Mouse (Mus musculus) spleen, adult 18-20 months (tissue): ENCODE data around the gene Ghrh.

Experiments
- DNase-seq, 2 experiments: peaks; one replicate each; pipeline ENCODE4 v3.0.0; 2022; ENCODE audit warnings: mixed read lengths in 2 of 2

The Ghrh gene

DNA sequence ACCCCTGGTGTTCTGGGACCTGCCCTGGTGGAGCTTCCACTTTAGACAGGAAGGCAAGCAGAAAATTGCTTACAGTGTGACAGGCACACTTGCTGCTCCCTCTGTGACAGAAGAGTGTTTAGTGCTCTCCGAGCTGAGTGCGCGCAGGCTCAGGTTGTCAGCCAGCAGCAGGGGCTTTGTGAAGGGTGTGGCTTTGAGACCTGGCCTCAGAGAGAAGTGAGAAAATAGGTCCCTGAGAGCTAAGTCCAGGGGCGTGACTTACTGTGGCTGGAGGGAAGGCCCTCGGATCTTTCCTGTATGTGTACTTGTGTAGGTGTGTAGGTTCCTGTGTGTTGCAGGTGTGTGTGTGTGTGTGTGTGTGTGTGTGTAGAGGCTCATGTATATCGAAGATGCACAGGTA lies 4.0 kb downstream of the Ghrh start:
- DNase-seq, result no peak

DNA sequence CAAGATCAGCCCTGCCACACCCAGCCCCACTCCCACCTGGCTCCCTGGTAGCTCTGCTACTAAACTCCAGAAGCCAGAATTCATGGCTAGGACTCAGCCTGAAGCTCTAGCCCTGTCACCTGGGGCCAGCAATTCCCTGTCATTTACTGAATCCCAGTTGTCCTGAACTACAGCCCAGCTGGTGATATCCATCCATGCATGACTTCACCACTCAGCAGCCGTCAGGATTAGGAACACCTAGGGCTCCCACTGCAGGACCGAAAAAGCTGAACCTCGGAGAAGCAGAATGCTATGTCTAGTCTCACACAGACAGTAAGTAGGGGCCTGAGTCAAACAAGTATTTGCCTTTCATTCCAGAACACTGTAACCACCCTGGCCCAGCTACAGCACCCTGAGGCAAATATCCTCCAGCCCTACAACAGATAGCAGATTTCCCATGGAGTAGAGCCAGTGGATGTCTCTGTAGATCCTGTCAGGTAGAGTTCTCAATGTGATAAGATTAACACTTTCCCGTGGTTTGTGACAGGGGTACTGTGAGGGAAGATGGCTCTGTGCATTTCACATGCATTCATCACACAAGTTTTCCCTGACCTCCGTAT lies 4.9 kb downstream of the Ghrh start:
- DNase-seq, result no peak

DNA sequence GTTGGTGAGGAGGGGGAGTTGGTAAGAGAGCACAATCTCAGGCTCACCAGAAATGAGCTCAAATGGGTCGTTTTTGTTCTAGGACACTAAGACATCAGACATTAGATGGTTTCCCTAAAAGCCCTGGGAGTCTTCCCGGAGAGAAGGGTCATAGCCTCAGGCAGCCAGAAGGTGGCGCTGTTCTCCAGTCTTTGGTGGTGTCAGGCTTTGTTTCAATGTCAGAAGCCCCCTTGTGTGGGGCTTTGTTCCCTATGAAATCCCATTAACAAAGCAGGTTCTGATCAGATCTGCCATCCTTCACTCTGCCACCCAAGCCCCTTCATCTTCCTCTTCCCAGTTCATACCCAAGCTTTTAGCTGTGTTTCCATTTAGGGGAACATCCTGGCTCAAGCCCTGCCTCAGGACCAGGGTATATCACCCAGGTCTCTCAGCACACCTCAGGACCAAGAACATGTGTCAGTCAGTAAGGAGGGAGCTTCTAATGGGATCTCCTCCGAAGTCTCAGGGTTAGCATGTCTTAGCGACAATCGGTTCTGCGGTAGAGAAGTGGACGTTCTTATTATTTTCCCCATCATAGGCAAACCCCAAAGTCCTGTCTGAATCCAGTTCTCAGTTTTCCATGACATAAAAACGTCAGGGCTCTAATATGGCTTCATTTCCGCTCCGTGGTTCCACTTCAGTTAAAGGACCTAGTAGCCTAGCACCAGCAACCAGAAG lies 5.6 kb downstream of the Ghrh start:
- DNase-seq, result peak; percentile 35 to 55

DNA sequence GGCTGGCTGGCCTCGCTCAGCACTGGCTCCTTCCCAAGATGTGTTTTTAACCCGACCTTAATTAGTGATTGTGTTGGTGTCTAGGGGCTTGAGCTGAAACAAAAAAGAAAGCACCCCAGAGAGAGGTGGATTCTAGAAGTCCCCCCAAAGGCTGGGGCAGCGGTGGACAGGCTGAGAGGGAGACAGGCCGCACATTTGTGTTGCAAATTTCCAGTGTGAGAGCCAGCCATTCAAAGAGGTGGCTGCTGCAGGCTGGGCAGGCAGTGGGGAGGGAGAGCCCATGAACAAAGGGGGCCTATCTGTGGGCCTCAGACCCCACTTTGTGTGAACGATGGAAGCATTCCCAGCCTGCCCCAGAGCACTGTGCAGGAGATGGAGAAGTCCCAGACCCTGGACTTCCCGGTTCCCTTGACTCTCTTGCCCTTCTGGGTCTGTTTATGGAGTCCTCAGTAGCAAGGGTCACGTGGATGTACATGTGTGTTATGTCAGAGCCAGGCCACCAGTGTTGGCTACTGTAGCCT lies 7.0 kb downstream of the Ghrh start:
- DNase-seq, result no peak

DNA sequence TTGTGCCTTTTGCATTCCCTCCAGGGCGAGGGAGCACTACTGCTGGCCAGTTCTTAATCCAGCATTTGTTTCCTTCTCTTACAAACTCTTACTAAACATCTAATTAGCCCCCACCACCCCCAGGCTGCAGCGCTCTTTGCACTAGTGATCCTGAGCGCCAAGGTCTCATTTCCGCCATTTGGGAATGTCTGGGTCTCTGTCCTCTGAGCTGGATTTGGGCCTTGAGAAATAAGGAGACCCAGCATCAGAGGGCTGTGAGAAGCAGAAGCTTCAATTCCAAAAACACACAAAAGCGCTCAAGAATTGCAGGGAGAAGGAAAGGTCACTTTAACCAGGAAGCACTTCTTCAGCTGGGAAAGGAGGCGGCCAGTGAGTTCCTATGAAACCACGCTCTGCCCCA lies 7.8 kb downstream of the Ghrh start:
- DNase-seq, result no peak

DNA sequence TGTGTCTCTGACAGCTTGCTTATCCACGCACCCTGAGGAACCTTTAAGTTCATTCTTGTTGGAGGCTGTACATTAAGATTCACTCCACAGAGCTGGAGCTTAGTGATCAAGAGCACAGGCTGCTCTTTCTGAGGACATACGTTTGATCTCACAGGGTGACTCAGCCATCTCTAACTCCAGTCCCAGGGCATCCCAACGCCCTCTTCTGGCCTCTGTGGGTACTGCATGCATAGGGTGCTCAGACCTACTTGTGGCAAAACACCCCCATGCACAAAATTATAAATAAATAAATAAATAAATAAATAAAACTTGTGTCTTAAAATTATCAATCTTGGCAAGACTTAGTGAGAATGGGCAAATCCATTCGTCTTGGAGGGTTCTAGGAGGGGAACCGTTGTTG lies 8.6 kb downstream of the Ghrh start:
- DNase-seq, result peak; percentile 15 to 42

DNA sequence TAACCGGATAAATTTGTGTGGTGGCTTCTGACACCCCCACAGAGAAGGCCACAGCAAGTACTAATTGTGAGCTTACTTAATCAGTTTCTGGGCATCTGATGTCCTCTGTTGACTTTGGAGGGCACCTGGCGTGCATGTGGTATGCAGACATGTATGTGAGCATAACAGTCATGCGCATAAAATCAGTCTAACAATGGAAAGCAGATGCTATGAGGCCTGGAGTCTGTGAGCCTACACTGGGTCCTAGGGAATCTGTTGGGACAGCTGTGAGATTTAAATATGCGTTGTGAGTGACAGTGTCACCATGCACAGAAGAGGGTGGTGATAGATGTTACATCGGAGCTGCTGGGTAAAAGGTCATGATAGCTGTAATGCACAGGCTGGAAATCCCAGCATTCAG lies 15.2 kb downstream of the Ghrh start:
- DNase-seq, result no peak

DNA sequence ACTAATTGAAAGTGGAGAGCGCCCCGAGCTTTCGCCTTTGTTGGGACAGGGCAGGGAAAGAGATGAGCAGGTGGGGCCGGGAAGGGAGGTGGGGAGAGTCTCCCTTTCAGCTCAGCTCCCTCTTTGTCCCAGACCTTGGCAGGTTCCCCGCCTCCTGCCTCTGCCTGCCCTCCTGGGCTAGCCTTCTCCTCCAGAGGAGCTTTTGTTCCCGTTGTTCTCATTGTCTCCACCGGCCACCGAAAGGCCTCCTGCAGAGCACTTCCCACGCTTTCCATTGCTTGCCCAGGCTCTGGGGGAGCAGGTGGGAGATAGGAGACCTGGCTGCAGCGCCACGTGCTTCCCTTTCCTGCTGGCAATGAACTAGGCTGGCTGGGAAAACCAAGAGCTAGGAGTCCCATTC lies 18.7 kb downstream of the Ghrh start:
- no peak for DNase-seq

DNA sequence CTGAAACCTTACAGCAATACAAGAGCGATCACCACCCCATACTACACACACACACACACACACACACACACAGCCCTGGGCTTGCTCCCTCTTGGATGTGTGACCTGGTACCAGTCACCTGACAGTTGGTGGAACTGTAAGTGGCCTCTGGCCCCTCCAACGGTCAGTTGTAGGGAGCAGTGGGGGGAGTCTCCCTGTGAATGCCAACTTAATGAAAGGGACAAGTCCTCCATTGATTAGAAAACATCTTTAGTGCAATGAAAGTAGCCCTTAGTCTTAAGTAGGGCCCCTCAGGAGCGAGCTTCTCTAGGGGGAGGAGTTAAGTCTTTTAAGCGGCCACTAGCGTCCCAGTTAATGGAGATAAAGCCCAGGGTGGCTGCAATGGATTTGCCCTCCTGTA lies 19.2 kb downstream of the Ghrh start:
- DNase-seq, result no peak

DNA sequence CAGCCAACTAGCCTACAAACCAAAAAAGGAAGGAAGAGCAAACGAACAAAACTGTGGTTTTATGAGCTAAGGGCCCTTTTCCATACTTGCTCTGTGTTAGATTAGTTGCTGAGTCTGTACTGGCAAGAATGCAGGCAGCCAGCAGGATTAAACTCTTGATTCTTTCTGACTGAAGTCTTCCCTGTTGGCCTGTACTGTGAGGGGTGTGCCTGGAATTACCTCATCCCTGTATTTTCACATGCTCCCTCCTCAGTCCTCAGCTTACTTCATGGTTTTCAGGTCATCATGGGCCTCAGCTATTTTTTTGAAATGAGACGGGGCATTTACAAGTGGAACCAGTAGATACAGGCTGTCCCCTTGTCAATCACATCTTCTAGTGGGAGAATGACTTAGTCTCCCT lies 22.1 kb downstream of the Ghrh start:
- no peak for DNase-seq

DNA sequence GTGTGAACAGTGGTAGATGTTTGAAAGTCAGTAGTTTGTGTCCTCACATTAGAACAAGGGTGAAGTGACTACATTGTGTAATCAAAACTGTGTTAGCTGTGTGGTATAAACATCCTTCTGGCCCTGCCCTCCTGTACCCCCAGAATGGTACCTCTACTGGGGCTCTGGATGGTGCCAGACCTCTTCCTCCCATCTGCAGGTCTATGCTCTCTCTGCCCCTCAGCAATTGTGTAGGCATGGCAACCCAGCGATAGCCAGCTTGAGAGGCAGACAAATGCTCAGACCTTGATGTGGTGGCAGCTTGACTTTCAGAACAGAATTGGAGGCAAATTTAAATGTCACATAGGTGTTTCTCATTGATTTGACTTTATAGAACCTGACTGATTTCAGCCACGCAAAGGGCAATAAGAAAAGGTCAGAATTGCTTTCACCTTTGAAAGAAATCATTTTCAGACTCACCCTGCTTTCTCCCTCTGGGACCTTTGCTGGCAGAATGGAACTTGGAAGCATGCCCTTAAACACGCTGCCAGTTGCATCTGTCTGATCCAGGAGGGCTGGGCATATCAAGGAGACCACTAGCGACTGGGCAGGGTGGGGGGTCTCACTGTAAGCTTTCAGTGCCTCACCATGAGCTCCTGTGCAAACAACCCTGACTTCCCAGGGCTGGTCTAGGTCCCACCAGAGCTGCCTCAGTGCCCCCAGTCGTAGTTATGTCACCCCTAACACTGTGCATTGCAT lies 25.1 kb downstream of the Ghrh start:
- DNase-seq, result no peak

DNA sequence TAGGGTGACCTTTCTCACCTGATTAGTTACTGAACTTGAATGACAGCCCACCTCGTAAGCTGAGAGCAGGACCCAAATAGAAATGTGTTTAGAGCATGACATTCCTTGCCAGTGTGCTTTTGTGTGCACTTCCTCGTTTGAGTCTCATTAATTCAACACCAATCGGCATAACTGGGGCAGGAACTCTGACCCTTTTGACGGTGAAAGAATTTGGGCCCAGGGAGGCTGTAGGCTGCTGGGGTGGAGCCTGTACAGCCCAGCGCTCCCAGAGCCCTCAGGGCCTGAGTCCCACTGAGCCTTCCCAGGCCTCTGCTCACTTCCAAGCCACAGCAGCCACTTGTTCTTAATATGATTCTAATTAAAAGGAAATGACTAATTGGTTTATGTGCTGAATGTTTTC lies 26.4 kb downstream of the Ghrh start:
- DNase-seq, result no peak

DNA sequence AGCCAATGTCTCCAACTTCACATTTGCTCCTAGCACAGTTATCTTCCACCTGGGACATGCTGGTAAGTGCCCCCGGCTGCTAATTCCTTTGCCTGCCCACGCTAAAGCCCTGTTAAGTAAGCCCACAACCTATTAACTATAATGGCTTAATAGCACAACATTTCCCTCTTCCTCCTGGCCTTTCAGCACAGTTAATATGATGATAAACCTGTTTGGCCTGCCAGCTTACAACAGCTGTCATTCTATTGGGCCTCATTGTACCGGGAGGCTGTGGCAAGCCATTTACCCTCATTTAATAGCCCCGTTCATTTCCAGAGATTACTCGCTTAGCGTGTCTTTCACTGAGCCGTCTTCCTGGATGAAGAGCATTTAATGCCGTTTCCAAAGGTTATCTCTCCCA lies 27.2 kb downstream of the Ghrh start:
- no peak for DNase-seq

DNA sequence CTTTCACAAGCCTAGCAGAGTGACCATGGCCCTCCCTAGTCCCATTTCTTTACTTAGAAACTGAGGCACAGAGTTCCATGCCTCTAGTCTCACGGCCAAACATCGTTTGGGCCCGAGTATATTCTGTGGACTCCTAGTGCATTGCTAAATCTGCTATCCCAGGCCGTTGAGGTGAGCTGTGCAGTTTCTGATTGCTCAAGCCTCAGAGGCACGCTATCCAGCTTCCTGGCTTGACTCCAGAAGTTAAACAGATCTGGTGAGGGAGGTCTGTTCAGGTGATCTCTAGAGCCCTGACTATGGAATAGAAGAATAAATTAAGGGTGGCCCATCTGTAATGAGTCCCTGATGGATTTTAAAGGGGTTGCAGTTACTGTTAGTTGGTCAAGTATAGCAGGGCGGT lies 30.1 kb downstream of the Ghrh start:
- DNase-seq, result no peak

DNA sequence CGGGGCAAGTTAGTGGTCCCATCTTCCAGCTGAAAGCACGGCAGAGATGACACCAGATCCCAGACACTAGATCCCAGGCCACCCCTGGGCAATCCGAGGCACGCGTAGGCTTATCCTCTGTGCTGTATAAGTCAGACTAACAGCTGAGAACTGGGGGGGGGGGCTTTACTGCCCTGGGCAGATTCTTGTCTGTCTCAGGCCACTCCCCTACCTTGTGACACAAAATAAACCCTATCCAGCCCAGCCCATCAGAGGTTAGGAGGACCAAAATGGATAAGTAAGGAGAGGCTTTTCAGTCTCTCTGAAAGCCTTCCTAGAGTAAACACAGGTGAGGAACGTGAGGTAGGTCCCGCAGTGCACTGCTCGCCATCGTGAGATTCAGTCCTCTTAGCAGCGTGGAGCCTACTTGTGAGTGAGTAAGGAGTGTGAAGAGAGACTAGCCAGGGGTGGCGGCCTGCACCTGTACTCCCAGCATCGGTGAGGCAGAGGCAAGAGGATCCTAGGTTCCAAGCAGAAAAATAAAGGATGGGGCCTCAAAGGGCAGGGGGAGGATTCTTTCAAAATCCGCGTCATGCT lies 30.9 kb downstream of the Ghrh start:
- no peak for DNase-seq

DNA sequence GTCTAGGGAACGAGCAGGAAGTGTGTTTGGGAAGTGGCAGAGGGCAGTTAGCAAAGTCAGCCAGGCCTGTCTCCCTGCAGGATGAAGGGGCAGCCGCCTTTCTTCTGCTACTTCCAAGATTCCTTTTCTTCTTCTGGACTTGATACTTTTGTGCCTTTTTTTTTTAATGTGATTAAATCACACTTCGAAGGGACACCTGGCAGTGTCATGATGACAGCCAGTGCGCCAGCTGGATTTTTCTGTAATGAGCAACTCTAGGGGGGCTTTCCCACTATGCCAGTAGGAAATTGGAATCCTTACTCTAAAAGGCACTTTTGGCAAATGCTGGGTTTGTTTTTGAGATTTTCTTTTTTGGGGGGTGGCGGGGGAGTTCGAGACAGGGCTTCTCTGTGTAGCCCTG lies 31.8 kb downstream of the Ghrh start:
- no peak for DNase-seq

DNA sequence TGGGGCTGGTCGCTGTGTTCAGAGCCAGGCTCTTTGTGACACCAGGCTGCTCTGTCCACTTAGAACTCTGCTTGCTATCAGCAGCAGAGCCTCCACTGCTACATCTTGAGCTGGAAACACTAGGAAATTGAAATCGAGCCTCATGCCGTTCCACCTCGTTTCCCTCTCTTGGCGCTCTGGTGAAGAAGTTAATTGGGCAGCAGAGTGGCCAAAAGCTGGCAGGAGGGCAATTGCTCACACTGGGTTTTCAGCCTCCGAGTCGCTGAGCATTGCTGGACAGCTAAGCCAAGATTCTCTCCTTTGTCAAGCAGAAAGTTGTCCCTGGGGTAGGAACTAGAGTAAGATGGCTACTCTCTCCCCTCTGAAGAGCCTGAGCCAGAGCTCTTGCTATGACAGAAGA lies 33.0 kb downstream of the Ghrh start:
- DNase-seq, result no peak

DNA sequence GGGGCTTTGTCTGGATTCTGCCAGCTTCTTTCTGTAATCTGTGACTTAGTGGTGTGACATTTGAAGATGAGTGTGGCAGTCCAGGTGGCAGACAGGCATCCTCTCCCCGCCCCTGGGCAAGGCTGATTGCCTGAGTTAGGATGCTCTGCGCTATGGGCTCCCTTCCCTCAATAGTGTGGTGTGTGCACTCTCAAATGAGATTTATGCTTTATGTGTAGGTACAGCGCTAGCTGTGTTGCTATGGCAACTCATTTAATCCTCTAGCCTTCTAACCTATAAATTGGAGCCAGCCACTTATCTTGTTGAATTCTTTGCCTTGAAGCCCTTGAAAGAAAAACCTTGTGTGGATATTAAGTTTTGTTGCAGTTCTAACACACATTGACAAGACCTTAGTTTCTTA lies 33.6 kb downstream of the Ghrh start:
- no peak for DNase-seq

DNA sequence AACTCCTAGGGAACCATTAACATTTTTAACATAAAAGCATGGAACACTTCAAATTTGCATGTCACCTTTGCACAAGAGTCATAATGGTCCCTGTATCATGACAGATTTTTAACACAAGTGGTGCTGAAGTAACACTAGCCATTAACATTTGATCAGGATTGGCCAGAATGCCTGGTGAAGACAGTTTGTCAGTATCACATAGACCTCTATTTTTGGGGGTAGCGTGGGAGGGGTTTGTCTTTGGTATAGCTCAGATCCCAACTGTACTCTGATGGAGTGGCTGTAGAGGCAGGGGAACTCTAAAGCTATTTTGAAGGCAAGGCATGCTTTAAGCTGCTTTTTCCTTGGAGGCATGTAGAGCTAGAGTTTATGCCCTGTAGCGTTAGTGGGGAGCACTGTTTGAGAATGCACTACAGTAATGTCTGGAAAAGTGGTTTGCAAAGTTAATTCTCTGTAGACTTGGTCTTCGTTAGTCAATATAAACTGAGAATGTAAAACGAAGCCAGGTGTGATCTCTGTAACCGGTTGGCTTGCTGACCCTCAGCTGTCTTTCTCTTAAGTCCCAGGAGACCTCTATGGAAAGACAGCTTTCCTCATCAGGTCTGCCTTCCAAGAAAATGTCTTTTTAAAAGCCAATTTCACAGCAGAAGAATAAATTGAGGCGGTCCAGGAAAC lies 36.2 kb downstream of the Ghrh start:
- DNase-seq, result no peak

DNA sequence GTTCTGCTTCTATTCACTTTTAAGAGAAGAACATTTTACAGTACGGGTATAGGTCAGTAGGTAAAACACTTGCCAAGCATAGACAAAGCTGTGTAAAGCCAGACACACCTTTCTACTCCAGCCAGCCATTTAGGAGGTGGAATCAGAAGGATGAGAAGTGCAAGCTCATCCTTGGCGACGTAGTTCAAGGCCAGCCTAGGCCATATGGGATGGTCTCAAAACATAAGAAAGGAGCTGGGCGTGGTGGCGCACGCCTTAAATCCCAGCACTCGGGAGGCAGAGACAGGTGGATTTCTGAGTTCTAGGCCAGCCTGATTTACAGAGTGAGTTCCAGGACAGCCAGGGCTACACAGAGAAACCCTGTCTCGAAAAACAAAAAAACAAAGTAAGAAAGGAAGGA lies 37.7 kb downstream of the Ghrh start:
- DNase-seq, result no peak

DNA sequence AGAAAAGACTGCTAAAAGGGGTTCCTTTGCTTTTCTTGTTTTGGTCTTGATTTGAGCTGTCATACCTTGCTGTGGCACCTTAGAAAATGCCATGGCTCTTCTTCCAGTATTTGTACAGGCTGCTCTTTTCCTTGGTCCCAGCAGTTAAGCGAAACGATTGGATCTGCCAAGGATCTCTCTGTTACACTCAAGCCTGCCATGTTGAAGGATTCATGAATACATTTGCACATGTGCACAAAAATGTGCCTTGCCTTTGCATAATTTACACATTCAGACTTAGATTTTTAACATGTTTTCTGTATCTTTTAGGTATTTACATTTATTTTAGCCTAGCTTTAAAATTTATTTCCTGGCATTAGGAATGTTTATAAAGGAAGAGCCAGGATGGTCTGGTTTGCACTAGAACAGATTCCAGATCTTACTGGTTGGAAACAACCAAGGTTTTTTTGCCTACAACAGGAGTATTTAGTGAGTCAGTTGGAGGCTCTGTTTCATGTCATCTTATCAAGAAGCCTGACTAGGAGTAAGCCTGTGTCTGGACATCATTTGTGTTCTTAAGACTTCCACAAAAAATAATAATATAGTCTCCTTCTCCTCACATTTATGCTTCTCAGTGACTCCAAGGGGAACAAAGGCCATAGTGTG lies 38.9 kb downstream of the Ghrh start:
- DNase-seq, result no peak

DNA sequence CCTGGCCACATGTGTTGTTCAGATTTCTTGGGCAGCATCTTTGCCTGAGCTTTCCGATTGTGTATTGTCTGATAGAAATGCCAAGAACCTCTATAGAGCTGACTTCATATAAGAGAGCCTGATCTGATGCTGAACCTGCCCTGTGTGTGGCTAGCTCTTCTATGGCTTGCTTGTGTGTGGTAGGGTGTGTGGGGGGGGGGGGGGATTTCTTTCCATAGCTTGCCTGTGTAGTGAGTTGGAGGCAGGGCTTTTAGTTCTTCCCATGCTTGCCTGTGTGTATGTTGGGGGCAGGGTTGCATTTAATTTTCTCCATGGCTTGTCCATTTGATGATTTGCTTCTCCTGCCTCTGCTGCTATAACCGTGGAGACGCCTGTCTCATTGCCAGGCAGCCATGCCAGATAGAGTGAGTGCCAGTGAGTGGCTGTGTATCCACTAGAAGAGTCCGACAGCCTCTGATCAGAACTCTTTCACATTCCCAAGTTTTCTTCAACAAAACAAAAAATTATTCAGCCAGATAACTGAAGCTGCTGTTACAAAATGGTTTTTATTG lies 39.5 kb downstream of the Ghrh start:
- DNase-seq, result no peak
